ENCODE assay signal across 8 mouse cellular contexts in the genomic region with DNA sequence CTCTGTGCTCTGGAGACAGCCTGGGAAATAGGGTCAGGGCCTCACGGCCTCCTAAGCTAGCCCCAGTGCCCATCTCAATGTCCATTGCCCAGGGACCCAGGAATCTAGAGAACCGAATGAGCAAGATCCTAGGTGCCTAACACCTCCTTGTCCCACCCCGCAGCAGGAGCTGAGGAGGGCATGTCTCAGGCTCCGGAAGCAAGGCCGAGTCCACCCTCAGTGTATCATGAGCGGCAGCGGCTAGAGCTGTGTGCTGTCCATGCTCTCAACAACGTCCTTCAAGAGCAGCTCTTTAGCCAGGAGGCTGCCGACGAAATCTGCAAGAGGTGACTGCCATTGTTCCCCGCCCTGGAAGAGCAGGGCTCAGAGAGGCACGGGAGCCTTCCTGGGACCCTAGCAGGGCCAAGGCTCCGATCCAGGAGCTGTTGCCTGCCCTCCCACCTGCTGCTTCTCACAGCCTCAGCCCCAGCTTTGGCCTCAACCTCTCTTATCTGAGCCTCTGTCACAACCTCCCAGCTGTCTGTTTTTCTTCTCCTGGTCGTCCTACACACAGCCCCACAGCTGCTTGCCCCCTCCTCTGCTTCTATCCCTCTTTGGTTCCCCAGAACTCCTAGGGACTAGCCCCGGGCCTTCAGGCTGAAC. TPM values are rescaled to one million over a fixed set of nuclear protein-coding genes. Genes with fewer than 3 reads are reported as not detected.
A peak's percentile ranks its signal among the peaks of the same experiment; 100 is the strongest.
DNase-seq lines count a peak whose midpoint lies in the region; ATAC-seq and TF ChIP-seq lines count a peak whose summit lies in the region.

No protein-coding gene starts in this region.

- WGBS in kidney, embryonic 16.5 days: 74% methylated on average over 15 of the region's 15 CpGs
- 72% methylated on average over 15 of the region's 15 CpGs for WGBS in bone marrow, adult 2 months
- 59% methylated on average over 15 of the region's 15 CpGs for WGBS in forebrain, embryonic 13.5 days
- WGBS in liver, embryonic 11.5 days: 60% methylated on average over 15 of the region's 15 CpGs
- WGBS in stomach, embryonic 16.5 days: 64% methylated on average over 15 of the region's 15 CpGs

- no peaks in the 10 kb centered on the region for H3K9me3 ChIP-seq in kidney, embryonic 16.5 days (ENCODE audit: low read length)
- no peaks in the 10 kb centered on the region for H3K9me3 ChIP-seq in forebrain, embryonic 13.5 days (replicated peaks)
- H3K9me3 ChIP-seq in liver, embryonic 11.5 days (ENCODE audit: control insufficient read depth, low read length): no peaks in the 10 kb centered on the region
- H3K9me3 ChIP-seq in stomach, embryonic 16.5 days (replicated peaks; ENCODE audit: control insufficient read depth, low read length): no peaks in the 10 kb centered on the region

- H3K36me3 ChIP-seq in kidney, embryonic 16.5 days (ENCODE audit: insufficient read depth, low read length): no peaks in the 10 kb centered on the region
- peaks cover 7% of the 10 kb centered on the region for H3K36me3 ChIP-seq in forebrain, embryonic 13.5 days (ENCODE audit: poor library complexity, severe bottlenecking)
- peaks cover 4% of the 10 kb centered on the region for H3K36me3 ChIP-seq in liver, embryonic 11.5 days (ENCODE audit: control insufficient read depth, insufficient read depth, low read length)
- no peaks in the 10 kb centered on the region for H3K36me3 ChIP-seq in stomach, embryonic 16.5 days (ENCODE audit: control insufficient read depth, insufficient read depth, low read length)

- H3K27me3 ChIP-seq in kidney, embryonic 16.5 days (ENCODE audit: insufficient read depth, low read length): peaks cover 13% of the 10 kb centered on the region
- H3K27me3 ChIP-seq in forebrain, embryonic 13.5 days: no peaks in the 10 kb centered on the region
- H3K27me3 ChIP-seq in liver, embryonic 11.5 days (replicated peaks; ENCODE audit: control insufficient read depth, insufficient read depth, low read length): peaks cover 8% of the 10 kb centered on the region
- H3K27me3 ChIP-seq in stomach, embryonic 16.5 days (ENCODE audit: control insufficient read depth, insufficient read depth, low read length): peaks cover 16% of the 10 kb centered on the region

- ATAC-seq in kidney, embryonic 16.5 days (ENCODE audit: low FRiP score, low TSS enrichment): no peak
- no peak for ATAC-seq in forebrain, embryonic 13.5 days
- no peak; the same call in 1 of the 2 replicates for ATAC-seq in liver, embryonic 11.5 days (replicated peaks; ENCODE audit: low FRiP score)
- ATAC-seq in stomach, embryonic 16.5 days (ENCODE audit: insufficient read depth, low FRiP score): no peak

- TF ChIP-seq CTCF in bone marrow, adult 2 months (IDR thresholded peaks at IDR 0.05; ENCODE audit: control insufficient read depth, insufficient read depth, low read length): no peak

- 0 out of 2 replicates have a peak, but pooled peaks have one; percentile 6 for TF ChIP-seq POLR2A in bone marrow, adult 2 months (IDR thresholded peaks at IDR 0.05; ENCODE audit: borderline replicate concordance, control insufficient read depth, low read depth, low read length)

- H3K9ac ChIP-seq in kidney, embryonic 16.5 days (replicated peaks; ENCODE audit: low read length): peak overlapping the region; percentile 84
- H3K9ac ChIP-seq in forebrain, embryonic 13.5 days: peak overlapping the region; percentile 68
- peak overlapping the region; percentile 87 for H3K9ac ChIP-seq in liver, embryonic 11.5 days (ENCODE audit: low read depth, low read length)
- H3K9ac ChIP-seq in stomach, embryonic 16.5 days (ENCODE audit: low read length): peak overlapping the region; percentile 83

- H3K4me1 ChIP-seq in kidney, embryonic 16.5 days (ENCODE audit: insufficient read depth, low read length): peaks cover 9% of the 10 kb centered on the region
- H3K4me1 ChIP-seq in bone marrow, adult 2 months (ENCODE audit: control insufficient read depth, insufficient read depth, low read length): peaks cover 1% of the 10 kb centered on the region
- peaks cover 62% of the 10 kb centered on the region for H3K4me1 ChIP-seq in forebrain, embryonic 13.5 days
- H3K4me1 ChIP-seq in liver, embryonic 11.5 days (replicated peaks; ENCODE audit: control insufficient read depth, insufficient read depth, low read length): peaks cover 46% of the 10 kb centered on the region
- H3K4me1 ChIP-seq in stomach, embryonic 16.5 days (ENCODE audit: control insufficient read depth, insufficient read depth, low read length): peaks cover 10% of the 10 kb centered on the region

- H3K4me2 ChIP-seq in kidney, embryonic 16.5 days (replicated peaks; ENCODE audit: low read depth, low read length): peak overlapping the region; percentile 66
- peak overlapping the region; percentile 75 for H3K4me2 ChIP-seq in forebrain, embryonic 13.5 days
- H3K4me2 ChIP-seq in liver, embryonic 11.5 days: peak overlapping the region; percentile 82
- H3K4me2 ChIP-seq in stomach, embryonic 16.5 days (ENCODE audit: low read depth, low read length): peak overlapping the region; percentile 86

- no peak for DNase-seq in kidney, postnatal 25 days
- no peak for DNase-seq in liver, embryonic 11.5 days (ENCODE audit: low spot score)
- DNase-seq in embryo, embryonic 11 days: no peak
- no peak for DNase-seq in gastrocnemius, adult 8-10 months (ENCODE audit: low spot score in 2 of 2)

- no peak overlapping the region for H3K27ac ChIP-seq in kidney, embryonic 16.5 days (ENCODE audit: low read length)
- H3K27ac ChIP-seq in bone marrow, adult 2 months (ENCODE audit: control insufficient read depth, insufficient read depth, low read depth, low read length, poor library complexity): peak overlapping the region; percentile 56
- peak overlapping the region; percentile 91 for H3K27ac ChIP-seq in forebrain, embryonic 13.5 days
- peak overlapping the region; percentile 96 for H3K27ac ChIP-seq in liver, embryonic 11.5 days (ENCODE audit: low read depth, low read length)
- no peak overlapping the region for H3K27ac ChIP-seq in stomach, embryonic 16.5 days (ENCODE audit: low read length)

- H3K4me3 ChIP-seq in kidney, embryonic 16.5 days (ENCODE audit: low read length): peak overlapping the region; percentile 85
- peak overlapping the region; percentile 72 for H3K4me3 ChIP-seq in bone marrow, adult 2 months (replicated peaks; ENCODE audit: control insufficient read depth, low read depth, low read length)
- H3K4me3 ChIP-seq in forebrain, embryonic 13.5 days: peak overlapping the region; percentile 53
- peak overlapping the region; percentile 75 for H3K4me3 ChIP-seq in liver, embryonic 11.5 days (ENCODE audit: low read depth, low read length)
- H3K4me3 ChIP-seq in stomach, embryonic 16.5 days (replicated peaks; ENCODE audit: low read length): peak overlapping the region; percentile 72

RNA-seq across cellular contexts. Expression of gene Josd2, which starts 1.0 kb away (rescaled TPM):
- 88.1 and 89.5 TPM in 2 replicates for polyA plus RNA-seq in kidney, embryonic 16.5 days (2015; fragmentation: Nextera tagmentation; extraction: Ambion mirVana)
- 128 and 154 TPM in 2 replicates for polyA plus RNA-seq in bone marrow, adult 2 months (2011; ENCODE audit: insufficient read depth, insufficient read length, low replicate concordance, missing spikeins)
- 49.0 and 56.1 TPM in 2 replicates for polyA plus RNA-seq in forebrain, embryonic 13.5 days (2015; fragmentation: Nextera tagmentation; extraction: Ambion mirVana)
- polyA plus RNA-seq in liver, embryonic 11.5 days (2014; fragmentation: Nextera tagmentation; extraction: Ambion mirVana): 145 and 146 TPM in 2 replicates
- polyA plus RNA-seq in stomach, embryonic 16.5 days (2015; fragmentation: Nextera tagmentation; extraction: Ambion mirVana): 88.0 and 102 TPM in 2 replicates
- 10 to 100 TPM; 48.9 to 66.1 (median 56.3) TPM for total RNA-seq in gastrocnemius, adult 8-10 months (2022)

RNA-seq across cellular contexts. Expression of gene Aspdh, which starts 3.6 kb away (rescaled TPM):
- polyA plus RNA-seq in kidney, embryonic 16.5 days (2015; fragmentation: Nextera tagmentation; extraction: Ambion mirVana): 6.9 and 7.7 TPM in 2 replicates
- polyA plus RNA-seq in bone marrow, adult 2 months (2011; ENCODE audit: insufficient read depth, insufficient read length, low replicate concordance, missing spikeins): not detected in 2 replicates
- polyA plus RNA-seq in forebrain, embryonic 13.5 days (2015; fragmentation: Nextera tagmentation; extraction: Ambion mirVana): 3.8 and 4.0 TPM in 2 replicates
- polyA plus RNA-seq in liver, embryonic 11.5 days (2014; fragmentation: Nextera tagmentation; extraction: Ambion mirVana): 5.6 and 6.4 TPM in 2 replicates
- polyA plus RNA-seq in stomach, embryonic 16.5 days (2015; fragmentation: Nextera tagmentation; extraction: Ambion mirVana): 0.72 and 0.87 TPM in 2 replicates
- total RNA-seq in gastrocnemius, adult 8-10 months (2022): under 1 TPM in 1 of 4 experiments, not detected in 3; 0.29 TPM

RNA-seq across cellular contexts. Expression of gene Emc10, which starts 27.6 kb away (rescaled TPM):
- 117 and 127 TPM in 2 replicates for polyA plus RNA-seq in kidney, embryonic 16.5 days (2015; fragmentation: Nextera tagmentation; extraction: Ambion mirVana)
- polyA plus RNA-seq in bone marrow, adult 2 months (2011; ENCODE audit: insufficient read depth, insufficient read length, low replicate concordance, missing spikeins): 41.8 and 58.8 TPM in 2 replicates
- 101 and 106 TPM in 2 replicates for polyA plus RNA-seq in forebrain, embryonic 13.5 days (2015; fragmentation: Nextera tagmentation; extraction: Ambion mirVana)
- 72.8 and 75.2 TPM in 2 replicates for polyA plus RNA-seq in liver, embryonic 11.5 days (2014; fragmentation: Nextera tagmentation; extraction: Ambion mirVana)
- polyA plus RNA-seq in stomach, embryonic 16.5 days (2015; fragmentation: Nextera tagmentation; extraction: Ambion mirVana): 69.9 and 80.7 TPM in 2 replicates
- total RNA-seq in gastrocnemius, adult 8-10 months (2022): 10 to 100 TPM; 48.6 to 53.7 (median 51.8) TPM

RNA-seq across cellular contexts. Expression of gene Fam71e1, which starts 27.6 kb away (rescaled TPM):
- 15.4 and 17.8 TPM in 2 replicates for polyA plus RNA-seq in kidney, embryonic 16.5 days (2015; fragmentation: Nextera tagmentation; extraction: Ambion mirVana)
- polyA plus RNA-seq in bone marrow, adult 2 months (2011; ENCODE audit: insufficient read depth, insufficient read length, low replicate concordance, missing spikeins): 4.6 and 5.0 TPM in 2 replicates
- polyA plus RNA-seq in forebrain, embryonic 13.5 days (2015; fragmentation: Nextera tagmentation; extraction: Ambion mirVana): 30.1 and 35.0 TPM in 2 replicates
- 4.7 and 5.9 TPM in 2 replicates for polyA plus RNA-seq in liver, embryonic 11.5 days (2014; fragmentation: Nextera tagmentation; extraction: Ambion mirVana)
- 7.0 and 8.2 TPM in 2 replicates for polyA plus RNA-seq in stomach, embryonic 16.5 days (2015; fragmentation: Nextera tagmentation; extraction: Ambion mirVana)
- 1 to 10 TPM; 3.4 to 5.4 (median 4.4) TPM for total RNA-seq in gastrocnemius, adult 8-10 months (2022)

RNA-seq across cellular contexts. Expression of gene Lrrc4b, which starts 39.9 kb away (rescaled TPM):
- 0.25 and 0.32 TPM in 2 replicates for polyA plus RNA-seq in kidney, embryonic 16.5 days (2015; fragmentation: Nextera tagmentation; extraction: Ambion mirVana)
- polyA plus RNA-seq in bone marrow, adult 2 months (2011; ENCODE audit: insufficient read depth, insufficient read length, low replicate concordance, missing spikeins): 0.92 TPM in 1 of 2 replicates, not detected in the other
- polyA plus RNA-seq in forebrain, embryonic 13.5 days (2015; fragmentation: Nextera tagmentation; extraction: Ambion mirVana): 11.6 and 12.6 TPM in 2 replicates
- 0.25 and 0.52 TPM in 2 replicates for polyA plus RNA-seq in liver, embryonic 11.5 days (2014; fragmentation: Nextera tagmentation; extraction: Ambion mirVana)
- 0.31 and 0.52 TPM in 2 replicates for polyA plus RNA-seq in stomach, embryonic 16.5 days (2015; fragmentation: Nextera tagmentation; extraction: Ambion mirVana)
- total RNA-seq in gastrocnemius, adult 8-10 months (2022): under 1 TPM; 0.10 to 0.27 (median 0.11) TPM

Comparison
In these comparisons a context has a peak if more than half of its experiments do, and no peak if none do; other contexts are left out.
1. H3K27ac ChIP-seq: peak in bone marrow, adult 2 months (single experiment), forebrain, embryonic 13.5 days (single experiment) and liver, embryonic 11.5 days (single experiment); none in kidney, embryonic 16.5 days (single experiment) and stomach, embryonic 16.5 days (single experiment).
2. Peak in every context shown above with its lines, with median percentiles within 50 percentile points of each other: H3K4me2 ChIP-seq, H3K4me3 ChIP-seq and H3K9ac ChIP-seq.